Mouse (Mus musculus): Measurements from ENCODE around the gene Gm5168.
"Not testable (repeated sequence)": the region's sequence is repeated elsewhere in the genome, so short reads cannot be mapped to it uniquely, and the experiment has no call there.

The Gm5168 gene

GRCm38 (mm10) chrX:26050941-26051340 is at the start of gene Gm5168:
Gene Gm5168 (minus strand): TSS chrX:26051041.
- in situ Hi-C loops (cut with MboI; ENCODE audit: unreplicated experiment in 2 of 2): not testable (repeated sequence)
